Mouse (Mus musculus): Measurements from ENCODE around the gene 1700010B08Rik. TPM values are rescaled to one million over a fixed set of nuclear protein-coding genes. Genes with fewer than 3 reads are reported as not detected.

The 1700010B08Rik gene
- polyA plus RNA-seq, 1 experiment from 2014 or later = not detected

- ATAC-seq = no peak
- 74% methylated on average over 15 of the region's 15 CpGs for WGBS
- H3K9me3 ChIP-seq (ENCODE audit: control insufficient read depth) = no peaks in the 10 kb centered on the region
- no peak overlapping the region for H3K4me3 ChIP-seq (ENCODE audit: low read depth, low read length)
- no peaks in the 10 kb centered on the region for H3K36me3 ChIP-seq (ENCODE audit: control insufficient read depth, insufficient read depth)
- no peak for TF ChIP-seq CTCF (IDR thresholded peaks at IDR 0.05; ENCODE audit: low read depth)
- H3K4me2 ChIP-seq (replicated peaks; ENCODE audit: low read depth) = no peak overlapping the region
- no peaks in the 10 kb centered on the region for H3K4me1 ChIP-seq (replicated peaks; ENCODE audit: control insufficient read depth, insufficient read depth, low read length)
- no peak overlapping the region for H3K27ac ChIP-seq (ENCODE audit: low read depth, low read length)
- no peak overlapping the region for H3K9ac ChIP-seq (ENCODE audit: low read depth, low read length)
- no peaks in the 10 kb centered on the region for H3K27me3 ChIP-seq (replicated peaks; ENCODE audit: control insufficient read depth, insufficient read depth, low read length)
These were observed 6.0 kb downstream of the 1700010B08Rik start for GRCm38 (mm10) chr2:173724940-173725807.

GRCm38 (mm10) chr2:173725819-173726218, 6.6 kb downstream of the 1700010B08Rik start:
- Histone ChIP-seq H3K4me3 (ENCODE audit: low read depth, low read length) (no peak overlapping the region), H3K36me3 (ENCODE audit: control insufficient read depth, insufficient read depth) (no peaks in the 10 kb centered on the region), H3K9ac (ENCODE audit: low read depth, low read length) (no peak overlapping the region), H3K4me2 (replicated peaks; ENCODE audit: low read depth) (no peak overlapping the region), H3K27ac (ENCODE audit: low read depth, low read length) (no peak overlapping the region), H3K27me3 (replicated peaks; ENCODE audit: control insufficient read depth, insufficient read depth, low read length) (no peaks in the 10 kb centered on the region), H3K9me3 (ENCODE audit: control insufficient read depth) (no peaks in the 10 kb centered on the region), H3K4me1 (replicated peaks; ENCODE audit: control insufficient read depth, insufficient read depth, low read length) (no peaks in the 10 kb centered on the region)
- no peak for TF ChIP-seq CTCF (IDR thresholded peaks at IDR 0.05; ENCODE audit: low read depth)
- WGBS = 92% methylated on average over 4 of the region's 4 CpGs
- ATAC-seq = no peak

GRCm38 (mm10) chr2:173730444-173730966, 11.3 kb downstream of the 1700010B08Rik start:
- no peak overlapping the region; the same call in 1 of the 2 replicates for H3K4me2 ChIP-seq (replicated peaks; ENCODE audit: low read depth)
- H3K27ac ChIP-seq (ENCODE audit: low read depth, low read length) = peak overlapping the region; percentile 61; the same call in 1 of the 2 replicates
- WGBS = 8% methylated on average over 9 of the region's 9 CpGs

GRCm38 (mm10) chr2:173734426-173734825, 15.2 kb downstream of the 1700010B08Rik start:
- Histone ChIP-seq H3K36me3 (ENCODE audit: control insufficient read depth, insufficient read depth) (no peaks in the 10 kb centered on the region), H3K9me3 (ENCODE audit: control insufficient read depth) (no peaks in the 10 kb centered on the region), H3K27me3 (replicated peaks; ENCODE audit: control insufficient read depth, insufficient read depth, low read length) (no peaks in the 10 kb centered on the region), H3K4me1 (replicated peaks; ENCODE audit: control insufficient read depth, insufficient read depth, low read length) (no peaks in the 10 kb centered on the region), H3K27ac (ENCODE audit: low read depth, low read length) (no peak overlapping the region), H3K4me2 (replicated peaks; ENCODE audit: low read depth) (no peak overlapping the region), H3K4me3 (ENCODE audit: low read depth, low read length) (no peak overlapping the region), H3K9ac (ENCODE audit: low read depth, low read length) (no peak overlapping the region)
- ATAC-seq = no peak
- 59% methylated on average over 2 of the region's 2 CpGs for WGBS
- no peak for TF ChIP-seq CTCF (IDR thresholded peaks at IDR 0.05; ENCODE audit: low read depth)

More at GRCm38 (mm10) chr2:173730444-173730966, 11.3 kb downstream of the 1700010B08Rik start:
- no peak overlapping the region for H3K9ac ChIP-seq (ENCODE audit: low read depth, low read length)
- H3K36me3 ChIP-seq (ENCODE audit: control insufficient read depth, insufficient read depth) = no peaks in the 10 kb centered on the region
- no peaks in the 10 kb centered on the region for H3K9me3 ChIP-seq (ENCODE audit: control insufficient read depth)
- H3K4me3 ChIP-seq (ENCODE audit: low read depth, low read length) = no peak overlapping the region
- peak; percentile 93 for ATAC-seq
- TF ChIP-seq CTCF (IDR thresholded peaks at IDR 0.05; ENCODE audit: low read depth) = no peak
- no peaks in the 10 kb centered on the region for H3K27me3 ChIP-seq (replicated peaks; ENCODE audit: control insufficient read depth, insufficient read depth, low read length)
- no peaks in the 10 kb centered on the region for H3K4me1 ChIP-seq (replicated peaks; ENCODE audit: control insufficient read depth, insufficient read depth, low read length)

- Histone ChIP-seq H3K9ac (ENCODE audit: low read depth, low read length) (peak within 1 kb of the TSS; percentile 73), H3K36me3 (ENCODE audit: control insufficient read depth, insufficient read depth) (no peaks in the 10 kb centered on the region), H3K27ac (ENCODE audit: low read depth, low read length) (peak within 1 kb of the TSS; percentile 89), H3K4me2 (replicated peaks; ENCODE audit: low read depth) (peak within 1 kb of the TSS; percentile 80), H3K9me3 (ENCODE audit: control insufficient read depth) (no peaks in the 10 kb centered on the region), H3K4me3 (ENCODE audit: low read depth, low read length) (peak within 1 kb of the TSS; percentile 78), H3K4me1 (replicated peaks; ENCODE audit: control insufficient read depth, insufficient read depth, low read length) (peaks cover 9% of the 10 kb centered on the region), H3K27me3 (replicated peaks; ENCODE audit: control insufficient read depth, insufficient read depth, low read length) (no peaks in the 10 kb centered on the region)
- WGBS = 2% methylated on average over 69 of the region's 70 CpGs
- peak; percentile 98 for ATAC-seq
- TF ChIP-seq CTCF (IDR thresholded peaks at IDR 0.05; ENCODE audit: low read depth) = peak; percentile 51
These were observed 18.2 kb downstream of the 1700010B08Rik start, which contains the start of gene Vapb for GRCm38 (mm10) chr2:173737222-173737989. TSS of gene Vapb (plus strand) at chr2:173737511.

GRCm38 (mm10) chr2:173738232-173738631, 19.0 kb downstream of the 1700010B08Rik start:
- H3K27me3 ChIP-seq (replicated peaks; ENCODE audit: control insufficient read depth, insufficient read depth, low read length) = no peaks in the 10 kb centered on the region
- no peaks in the 10 kb centered on the region for H3K36me3 ChIP-seq (ENCODE audit: control insufficient read depth, insufficient read depth)
- TF ChIP-seq CTCF (IDR thresholded peaks at IDR 0.05; ENCODE audit: low read depth) = no peak
- peak overlapping the region; percentile 89 for H3K27ac ChIP-seq (ENCODE audit: low read depth, low read length)
- 0 out of 2 replicates have a peak overlapping the region, but pooled peaks have one; percentile 73 for H3K9ac ChIP-seq (ENCODE audit: low read depth, low read length)
- peak overlapping the region; percentile 78 for H3K4me3 ChIP-seq (ENCODE audit: low read depth, low read length)
- WGBS = 59% methylated on average over 9 of the region's 9 CpGs
- ATAC-seq = 0 out of 2 replicates have a peak, but pooled peaks have one; percentile 1
- peak overlapping the region; percentile 80 for H3K4me2 ChIP-seq (replicated peaks; ENCODE audit: low read depth)
- no peaks in the 10 kb centered on the region for H3K9me3 ChIP-seq (ENCODE audit: control insufficient read depth)
- peaks cover 12% of the 10 kb centered on the region for H3K4me1 ChIP-seq (replicated peaks; ENCODE audit: control insufficient read depth, insufficient read depth, low read length)
